Mouse (Mus musculus) thymus, adult 18-20 months (tissue): ENCODE measurements at regions not wholly inside any gene's neighbourhood (a gene's known extent, or its start where the extent isn't known, plus 50 kb on each side); places are given as distances from the start of the nearest gene placed in this dataset.

Experiments used
- DNase-seq, 2 experiments: peaks; one replicate each; pipeline ENCODE4 v3.0.0; 2022; ENCODE audit warnings: mixed read lengths in 2 of 2

DNA sequence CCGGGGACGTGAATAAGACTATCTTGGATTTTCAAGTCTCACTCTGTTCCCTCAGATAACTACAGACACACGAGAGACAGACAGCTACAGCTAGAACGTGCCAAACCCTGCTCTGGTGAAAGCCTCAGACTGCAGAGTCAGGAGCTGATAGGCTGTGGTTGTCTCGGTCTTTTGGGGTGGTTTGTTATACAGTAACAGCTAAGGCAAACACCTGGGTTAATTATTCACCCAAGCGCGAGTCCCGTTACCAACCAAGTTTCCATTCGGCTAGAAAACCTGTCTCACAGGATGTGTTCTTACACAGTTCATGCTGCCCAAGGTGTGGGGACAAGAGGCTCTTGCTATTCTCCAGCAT is 137.7 kb upstream of the Mocs2 start:
- DNase-seq, result no peak

DNA sequence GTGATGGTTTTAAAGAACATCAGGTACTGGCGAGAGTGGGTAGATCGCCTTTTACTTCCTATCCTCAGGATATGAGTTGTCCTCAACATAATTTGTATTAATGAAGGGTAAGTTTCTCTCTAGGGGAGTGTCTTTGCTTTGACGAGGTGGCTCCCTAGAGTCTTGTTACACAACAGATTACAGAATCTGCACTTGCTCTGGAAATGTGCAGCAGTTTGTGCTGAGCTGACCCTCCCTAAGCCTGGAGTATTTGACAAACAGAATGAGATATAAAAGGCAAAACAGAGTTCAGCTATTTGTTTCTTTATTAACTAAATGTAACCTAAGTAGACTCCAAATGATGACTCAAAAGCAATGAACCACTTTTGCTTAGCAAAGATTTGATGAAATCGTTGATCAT is 136.8 kb upstream of the Mocs2 start:
- no peak for DNase-seq

DNA sequence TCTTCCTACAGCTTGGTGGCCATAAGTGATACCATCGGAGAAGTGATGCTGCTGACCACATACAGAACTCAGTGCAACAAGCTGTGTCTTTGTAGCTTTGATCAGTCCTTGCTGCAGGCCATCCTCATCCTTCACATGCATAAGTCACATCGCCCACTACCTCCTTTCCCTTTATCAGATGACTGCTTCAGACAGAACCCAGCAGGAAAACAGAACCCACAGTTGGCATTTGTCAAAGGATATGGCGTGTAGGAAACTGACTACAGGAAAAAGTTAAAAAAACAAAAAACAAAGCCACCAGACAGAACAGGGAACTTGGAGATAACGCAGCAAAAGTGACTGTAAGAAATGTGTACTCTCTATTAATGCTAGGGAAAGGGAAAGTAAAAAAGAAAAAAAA is 136.1 kb upstream of the Mocs2 start:
- no peak for DNase-seq

DNA sequence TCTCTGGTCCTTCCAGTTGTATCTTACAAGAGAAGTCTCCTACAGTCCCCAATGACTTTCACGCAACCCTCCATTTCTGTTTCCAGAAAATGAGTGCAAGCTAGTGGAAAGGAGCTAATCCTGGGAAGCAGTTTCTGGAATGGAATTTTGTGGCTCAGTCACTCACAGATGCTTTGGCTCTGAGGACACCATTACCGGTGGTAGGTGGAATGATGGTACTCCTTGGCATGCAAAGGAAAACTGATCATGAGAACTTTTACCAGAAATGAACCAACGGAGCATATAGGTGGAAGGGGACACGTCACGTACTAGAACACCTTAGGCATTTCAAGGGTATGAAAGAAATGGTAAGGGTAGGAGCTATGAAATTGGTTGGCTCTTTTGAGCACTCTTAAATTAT is 135.1 kb upstream of the Mocs2 start:
- no peak for DNase-seq

DNA sequence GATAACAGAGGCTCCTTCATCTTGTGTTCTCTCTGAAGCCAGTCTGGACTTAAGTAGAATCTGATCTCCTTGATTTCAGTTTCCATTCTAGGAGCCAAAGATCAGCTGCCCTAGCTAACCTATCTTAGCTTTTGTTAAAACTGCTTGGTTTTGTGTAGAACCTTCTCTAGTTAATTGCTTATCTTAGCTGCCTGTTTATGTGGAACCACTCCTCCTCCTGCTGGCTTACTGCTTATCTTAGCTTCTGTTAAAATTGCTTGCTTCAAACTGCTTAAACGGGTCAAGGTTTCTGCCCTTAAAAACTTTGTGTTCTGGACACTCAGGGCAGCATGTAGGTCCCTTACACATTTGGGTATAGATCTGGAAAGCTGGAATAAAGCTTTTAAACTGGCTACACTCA is 133.7 kb upstream of the Mocs2 start:
- no peak for DNase-seq

DNA sequence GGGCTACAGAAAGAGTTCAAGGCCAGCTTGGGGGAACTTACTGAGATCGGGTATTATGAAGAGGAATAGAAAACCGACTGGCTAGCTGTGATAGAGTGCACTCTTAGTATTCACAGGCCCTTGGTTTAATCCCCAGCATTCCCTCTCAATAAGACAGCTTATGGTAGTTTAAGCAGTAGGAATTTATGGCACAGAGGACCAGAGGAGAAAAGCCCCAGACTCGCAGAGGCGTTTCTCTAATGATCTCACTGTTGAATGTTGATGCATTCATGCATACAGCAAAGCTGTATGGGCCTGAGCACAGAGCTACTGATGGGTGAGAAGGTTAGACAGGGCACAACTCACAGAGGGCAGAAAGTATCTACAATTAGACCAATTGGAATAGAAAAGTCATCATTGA is 132.7 kb upstream of the Mocs2 start:
- DNase-seq, result no peak

DNA sequence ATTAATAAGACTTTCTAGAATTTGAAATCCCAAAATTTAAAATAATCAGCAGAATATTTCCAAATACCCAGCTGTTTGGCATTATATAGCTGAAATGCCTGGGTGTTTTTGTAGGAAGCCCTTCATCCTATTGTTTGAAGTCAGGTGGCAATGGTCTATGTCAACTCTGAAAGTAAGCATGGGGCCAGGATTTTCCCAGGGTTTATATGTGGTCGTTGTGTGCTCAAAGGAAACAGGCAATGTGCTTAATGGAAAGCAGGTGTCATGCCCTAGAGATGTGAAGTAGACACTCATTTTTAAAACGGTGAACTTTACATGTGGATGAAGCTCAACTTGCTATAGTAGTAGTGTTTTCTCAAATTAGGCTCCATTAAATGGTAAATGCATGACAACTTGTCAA is 105.4 kb upstream of the Mocs2 start:
- DNase-seq, result no peak

DNA sequence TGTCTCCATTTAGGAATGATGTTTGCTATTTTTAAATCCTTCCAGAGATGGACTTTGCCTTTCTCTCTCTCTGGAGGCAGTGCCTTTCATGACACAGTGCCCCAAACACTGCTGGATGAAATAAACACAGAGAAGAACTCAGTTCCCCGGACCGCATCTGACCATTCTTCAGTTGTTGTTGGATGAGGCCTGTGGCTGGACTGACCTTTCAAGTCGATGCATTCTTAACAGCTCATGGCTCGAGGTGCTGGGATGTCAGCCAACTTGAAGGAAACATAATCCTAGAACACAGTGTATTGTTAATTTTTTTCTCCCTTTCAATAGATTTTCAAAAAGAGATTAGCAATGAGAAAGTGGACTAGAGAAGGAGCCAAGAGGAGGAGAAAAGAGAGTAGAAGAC is 98.3 kb upstream of the Mocs2 start:
- no peak for DNase-seq

DNA sequence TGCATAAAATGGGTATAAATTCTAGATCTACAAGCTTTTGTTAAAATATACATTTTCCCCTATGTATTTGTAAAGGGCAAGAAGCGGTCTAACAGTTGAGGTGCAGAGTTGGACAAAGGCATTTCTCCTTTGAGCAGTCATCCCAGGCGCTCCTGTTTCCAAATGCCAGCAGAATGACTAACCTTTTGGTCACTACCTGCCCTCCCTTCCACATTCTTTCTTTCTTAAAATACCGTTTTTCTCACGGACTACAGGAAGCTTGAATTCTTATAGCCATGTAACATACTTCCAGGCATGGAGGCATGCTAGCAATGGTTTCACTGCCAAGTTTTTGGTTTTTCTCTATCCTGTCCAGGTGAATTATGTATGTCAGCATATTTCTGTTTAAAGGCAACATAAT is 91.2 kb upstream of the Mocs2 start:
- no peak for DNase-seq

DNA sequence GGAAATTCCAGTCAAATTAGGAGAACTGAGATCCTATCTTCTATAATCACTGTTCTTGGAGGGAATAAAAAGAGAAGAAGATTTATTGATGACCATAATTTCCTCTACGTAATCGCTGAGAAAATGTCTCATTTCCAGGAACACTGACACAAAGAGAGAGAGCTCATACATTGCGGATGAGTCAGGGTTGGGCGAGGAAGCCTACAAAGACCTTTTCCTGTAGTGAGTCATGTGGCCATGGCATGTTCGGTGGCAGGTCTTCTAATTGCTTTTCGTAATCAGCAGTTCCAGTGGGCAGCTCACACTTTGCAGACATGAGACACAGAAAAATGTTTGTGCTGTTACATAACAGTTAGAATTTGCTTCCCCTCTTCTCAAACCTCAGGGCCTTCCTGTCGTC is 83.0 kb upstream of the Mocs2 start:
- no peak for DNase-seq

DNA sequence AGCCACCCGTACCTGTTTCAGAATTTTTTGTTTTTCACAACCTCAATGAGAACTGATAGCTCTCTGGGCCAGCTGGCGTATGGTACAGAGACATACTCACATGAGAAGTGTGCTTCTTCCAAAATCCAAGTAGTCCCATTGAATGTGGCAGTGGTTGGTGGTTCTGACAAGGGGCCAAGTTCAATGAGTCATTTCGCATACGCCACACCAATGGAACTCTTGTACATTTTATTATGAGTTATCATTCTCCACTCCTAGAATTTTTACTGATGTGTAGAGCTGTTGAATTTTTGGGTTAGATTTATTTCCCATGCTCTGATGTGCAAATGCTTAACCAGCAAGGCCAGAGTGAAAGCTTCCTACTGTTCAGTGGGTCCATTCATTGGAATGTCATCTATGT is 82.0 kb upstream of the Mocs2 start:
- DNase-seq, result no peak

DNA sequence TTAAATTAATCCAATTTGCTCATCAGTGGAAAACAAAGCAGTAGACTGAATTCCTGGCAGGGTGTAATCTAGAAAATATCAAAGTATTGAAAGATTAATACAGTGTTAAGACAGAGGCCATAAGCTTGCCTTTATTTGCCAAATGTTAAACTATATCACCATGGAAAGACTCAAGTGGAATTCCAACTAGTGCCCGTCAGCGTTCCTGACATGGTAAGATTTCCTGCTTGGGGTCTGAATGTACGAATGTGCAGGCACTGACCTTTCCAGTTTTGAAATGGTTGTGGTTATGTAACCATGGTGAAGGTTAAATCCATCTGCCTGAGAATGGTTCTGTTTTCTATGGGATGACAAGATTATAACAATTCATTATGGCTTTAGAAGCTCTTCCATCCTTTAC is 75.5 kb upstream of the Mocs2 start:
- DNase-seq, result no peak

DNA sequence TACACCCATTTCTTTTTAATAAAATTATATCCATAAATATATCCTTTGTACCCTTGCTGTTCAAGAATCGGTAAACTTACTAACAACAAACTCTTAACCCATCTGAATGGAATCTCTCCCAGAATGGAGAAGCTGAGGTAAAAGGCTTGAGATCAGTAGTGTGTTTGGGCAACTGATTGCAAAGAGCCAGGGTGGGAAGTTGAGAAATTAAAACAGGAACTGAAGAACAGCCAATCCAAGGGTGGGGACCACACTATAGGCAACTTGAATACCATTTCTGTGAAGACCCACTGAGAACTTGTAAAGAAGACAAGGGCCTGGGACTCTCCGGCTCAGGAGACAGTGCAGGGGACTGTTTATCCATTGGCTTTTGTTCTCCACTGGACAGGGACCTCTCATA is 72.2 kb upstream of the Mocs2 start:
- no peak for DNase-seq

DNA sequence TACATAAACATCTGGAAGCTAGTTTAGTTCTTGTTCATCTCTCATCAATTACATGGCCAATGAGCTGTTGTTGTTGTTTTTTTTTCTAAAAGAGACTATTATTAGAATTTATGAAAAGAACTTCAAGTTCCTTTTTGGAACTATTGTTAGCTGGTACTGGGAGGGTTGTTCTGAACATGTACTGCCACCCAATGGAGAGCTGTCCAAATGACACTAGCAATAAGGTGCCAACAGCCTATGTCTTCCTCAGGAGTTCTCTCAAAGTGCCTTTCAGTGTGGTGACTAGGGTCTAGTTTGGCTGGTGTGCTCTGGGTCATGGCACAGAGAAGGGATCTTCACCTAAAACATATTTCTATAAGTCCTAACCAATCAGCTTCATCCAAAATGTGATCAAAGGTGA is 60.6 kb upstream of the Mocs2 start:
- no peak for DNase-seq

DNA sequence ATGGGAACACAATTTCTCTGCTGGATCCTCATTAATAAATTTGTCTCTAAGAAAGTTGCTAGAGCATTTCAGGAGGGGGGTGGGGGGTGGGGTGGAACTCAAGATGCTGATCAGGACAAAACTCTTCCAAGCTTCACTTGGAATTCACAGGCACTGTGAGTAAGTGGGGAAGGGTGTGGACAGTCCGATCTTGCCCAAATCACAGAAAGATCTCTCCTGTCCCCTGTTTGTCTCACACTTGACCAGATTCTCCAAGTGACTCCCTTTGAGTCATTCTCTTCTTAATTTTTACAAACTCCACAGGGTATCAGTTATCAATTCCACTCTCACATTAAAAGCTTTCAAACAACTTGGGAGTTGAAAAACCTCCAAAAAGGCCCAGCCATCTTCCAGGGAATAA is 58.1 kb upstream of the Mocs2 start:
- no peak for DNase-seq

DNA sequence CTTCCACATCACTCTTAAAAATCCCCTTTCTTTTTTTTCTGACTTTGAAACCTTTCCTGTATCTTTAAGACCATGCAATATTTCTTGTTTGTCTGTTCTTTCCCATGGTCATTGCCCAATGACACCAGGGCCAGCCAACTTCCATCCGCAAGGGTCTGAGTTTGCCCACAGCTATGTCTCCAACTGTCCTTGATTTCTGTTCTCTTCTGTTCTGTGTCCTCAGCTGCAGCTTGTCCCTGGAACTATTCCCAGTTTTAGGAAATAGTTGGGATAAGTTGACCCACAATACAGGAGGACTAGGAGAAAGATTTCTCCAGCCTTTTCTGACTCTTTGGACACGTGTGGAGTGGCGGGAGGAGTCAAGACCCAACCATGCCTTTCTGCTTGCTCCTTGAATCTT is 57.1 kb upstream of the Mocs2 start:
- no peak for DNase-seq
